Mouse (Mus musculus) neural tube, embryonic 13.5 days (tissue): ENCODE data around the gene Smim27. TPM values are rescaled to one million over a fixed set of nuclear protein-coding genes. Genes with fewer than 3 reads are reported as not detected.

ENCODE experiments used
- ATAC-seq: fragments of 200-750 bp; cut with Nextera tagmentation; 2 replicates; pipeline ENCODE4 v1.8.0; 2017; ENCODE audit warnings: low read depth, mild to moderate bottlenecking, moderate TSS enrichment, moderate library complexity
- H3K27ac ChIP-seq: fragments of 300-500 bp; sonication (generic); replicated peaks from 2 replicates; pipeline ENCODE4 v1.5.1; 2015; ENCODE audit warnings: moderate library complexity, mild to moderate bottlenecking, inconsistent platforms
- H3K27me3 ChIP-seq: fragments of 300-500 bp; sonication (generic); 2 replicates; pipeline ENCODE4 v1.6.1; 2015; ENCODE audit warnings: mild to moderate bottlenecking, inconsistent platforms
- H3K36me3 ChIP-seq: fragments of 300-500 bp; sonication (generic); 2 replicates; pipeline ENCODE4 v1.6.1; 2015; ENCODE audit warnings: mild to moderate bottlenecking, inconsistent platforms
- H3K4me1 ChIP-seq: fragments of 300-500 bp; sonication (generic); replicated peaks from 2 replicates; pipeline ENCODE4 v1.6.1; 2015; ENCODE audit warnings: inconsistent platforms
- H3K4me2 ChIP-seq: fragments of 300-500 bp; sonication (generic); 2 replicates; pipeline ENCODE4 v1.6.1; 2015; ENCODE audit warnings: inconsistent platforms, mild to moderate bottlenecking, moderate library complexity
- H3K4me3 ChIP-seq: fragments of 300-500 bp; sonication (generic); 2 replicates; pipeline ENCODE4 v1.5.1; 2015; ENCODE audit warnings: mild to moderate bottlenecking, inconsistent platforms
- H3K9ac ChIP-seq: fragments of 300-500 bp; sonication (generic); 2 replicates; pipeline ENCODE4 v1.6.1; 2015; ENCODE audit warnings: moderate library complexity, mild to moderate bottlenecking, inconsistent platforms
- H3K9me3 ChIP-seq: fragments of 300-500 bp; sonication (generic); 2 replicates; pipeline ENCODE4 v1.6.1; 2016; ENCODE audit warnings: inconsistent platforms
- WGBS: fragments of 180-500 bp; shearing (Covaris S2); methylation state at CpG from one replicate; pipeline ENCODE4 v1.1.7; 2015; 5-methylcytosine and 5-hydroxymethylcytosine counted together
- polyA plus RNA-seq: library from polyadenylated mRNA; unstranded; fragments of >200 nt; fragmentation: Nextera tagmentation; extraction: Ambion mirVana; gene quantifications from 2 replicates; pipeline ENCODE4 v1.2.1, GENCODE M21; 2015

The Smim27 gene
- polyA plus RNA-seq, result 21.0 and 23.8 TPM in 2 replicates

GRCm38 (mm10) chr4:40269430-40270032, at the start of gene Smim27, which contains the start of gene Topors:
Gene Smim27, plus strand, starts transcription at chr4:40269579.
Gene Topors, minus strand, starts transcription at chr4:40269850.
- Histone ChIP-seq H3K9ac (peak within 1 kb of the TSS; percentile 86), H3K9me3 (no peaks in the 10 kb centered on the region), H3K4me1 (peaks cover 38% of the 10 kb centered on the region), H3K4me2 (peak within 1 kb of the TSS; percentile 96), H3K36me3 (peaks cover 40% of the 10 kb centered on the region), H3K4me3 (peak within 1 kb of the TSS; percentile 74), H3K27me3 (no peaks in the 10 kb centered on the region), H3K27ac (peak within 1 kb of the TSS; percentile 97)
- WGBS, result under 1% methylated on average over 38 of the region's 38 CpGs
- ATAC-seq, result peak; percentile 95

- no peak for ATAC-seq
- Histone ChIP-seq H3K9me3 (no peaks in the 10 kb centered on the region), H3K4me2 (peak overlapping the region; percentile 32), H3K4me1 (peaks cover 16% of the 10 kb centered on the region), H3K27me3 (peaks cover 10% of the 10 kb centered on the region; the same call in 1 of the 2 replicates), H3K36me3 (no peaks in the 10 kb centered on the region), H3K27ac (no peak overlapping the region), H3K9ac (no peak overlapping the region), H3K4me3 (no peak overlapping the region)
- 25% methylated on average over 12 of the region's 12 CpGs for WGBS
These were observed 48.9 kb upstream of the Smim27 start for GRCm38 (mm10) chr4:40220437-40220836.

GRCm38 (mm10) chr4:40221004-40221760, 48.2 kb upstream of the Smim27 start:
- Histone ChIP-seq H3K27ac (no peak overlapping the region), H3K9me3 (no peaks in the 10 kb centered on the region), H3K27me3 (peaks cover 10% of the 10 kb centered on the region; the same call in 1 of the 2 replicates), H3K9ac (no peak overlapping the region), H3K4me2 (peak overlapping the region; percentile 32; the same call in 1 of the 2 replicates), H3K4me1 (peaks cover 16% of the 10 kb centered on the region), H3K4me3 (no peak overlapping the region), H3K36me3 (no peaks in the 10 kb centered on the region)
- no peak for ATAC-seq
- WGBS, result 26% methylated on average over 14 of the region's 14 CpGs

GRCm38 (mm10) chr4:40221876-40222585, 47.3 kb upstream of the Smim27 start:
- ATAC-seq, result no peak
- Histone ChIP-seq H3K27ac (no peak overlapping the region), H3K4me1 (peaks cover 16% of the 10 kb centered on the region), H3K4me2 (peak overlapping the region; percentile 26), H3K4me3 (no peak overlapping the region), H3K27me3 (peaks cover 10% of the 10 kb centered on the region; the same call in 1 of the 2 replicates), H3K9ac (no peak overlapping the region), H3K9me3 (no peaks in the 10 kb centered on the region), H3K36me3 (no peaks in the 10 kb centered on the region)
- 32% methylated on average over 21 of the region's 21 CpGs for WGBS

- no peak overlapping the region for H3K27ac ChIP-seq
- no peak overlapping the region for H3K4me3 ChIP-seq
- WGBS, result 77% methylated on average over 5 of the region's 5 CpGs
- ATAC-seq, result no peak
- no peak overlapping the region for H3K9ac ChIP-seq
- no peak overlapping the region for H3K4me2 ChIP-seq
- no peaks in the 10 kb centered on the region for H3K36me3 ChIP-seq
- no peaks in the 10 kb centered on the region for H3K9me3 ChIP-seq
- H3K4me1 ChIP-seq, result peaks cover 6% of the 10 kb centered on the region
- H3K27me3 ChIP-seq, result peaks cover 8% of the 10 kb centered on the region; the same call in 1 of the 2 replicates
These were observed 43.3 kb upstream of the Smim27 start for GRCm38 (mm10) chr4:40226095-40226494.

- H3K4me1 ChIP-seq, result peaks cover under 1% of the 10 kb centered on the region; the same call in 1 of the 2 replicates
- H3K36me3 ChIP-seq, result no peaks in the 10 kb centered on the region
- ATAC-seq, result no peak
- 89% methylated on average over 11 of the region's 11 CpGs for WGBS
- no peak overlapping the region for H3K4me2 ChIP-seq
- no peak overlapping the region for H3K4me3 ChIP-seq
- H3K27ac ChIP-seq, result no peak overlapping the region
- H3K9me3 ChIP-seq, result no peaks in the 10 kb centered on the region
- no peaks in the 10 kb centered on the region for H3K27me3 ChIP-seq
- no peak overlapping the region for H3K9ac ChIP-seq
These were observed 42.2 kb upstream of the Smim27 start for GRCm38 (mm10) chr4:40227131-40227530.

GRCm38 (mm10) chr4:40227886-40228285, 41.5 kb upstream of the Smim27 start:
- Histone ChIP-seq H3K9me3 (no peaks in the 10 kb centered on the region), H3K4me3 (no peak overlapping the region), H3K9ac (no peak overlapping the region), H3K27me3 (no peaks in the 10 kb centered on the region), H3K36me3 (no peaks in the 10 kb centered on the region), H3K4me2 (no peak overlapping the region), H3K4me1 (no peaks in the 10 kb centered on the region), H3K27ac (no peak overlapping the region)
- 87% methylated on average over 7 of the region's 7 CpGs for WGBS
- no peak for ATAC-seq

GRCm38 (mm10) chr4:40229723-40230122, 39.7 kb upstream of the Smim27 start:
- Histone ChIP-seq H3K9ac (no peak overlapping the region), H3K36me3 (no peaks in the 10 kb centered on the region), H3K4me2 (no peak overlapping the region), H3K4me3 (no peak overlapping the region), H3K27ac (no peak overlapping the region), H3K4me1 (no peaks in the 10 kb centered on the region), H3K27me3 (no peaks in the 10 kb centered on the region), H3K9me3 (no peaks in the 10 kb centered on the region)
- ATAC-seq, result no peak
- WGBS, result 92% methylated on average over 6 of the region's 6 CpGs

- Histone ChIP-seq H3K27me3 (no peaks in the 10 kb centered on the region), H3K4me3 (no peak overlapping the region), H3K9ac (no peak overlapping the region), H3K4me1 (no peaks in the 10 kb centered on the region), H3K27ac (no peak overlapping the region), H3K36me3 (no peaks in the 10 kb centered on the region), H3K4me2 (no peak overlapping the region), H3K9me3 (no peaks in the 10 kb centered on the region)
- ATAC-seq, result no peak
- 90% methylated on average over 7 of the region's 7 CpGs for WGBS
These were observed 36.2 kb upstream of the Smim27 start for GRCm38 (mm10) chr4:40233062-40233664.

- peaks cover 10% of the 10 kb centered on the region for H3K4me1 ChIP-seq
- WGBS, result 81% methylated on average over 6 of the region's 6 CpGs
- no peaks in the 10 kb centered on the region for H3K9me3 ChIP-seq
- no peaks in the 10 kb centered on the region for H3K36me3 ChIP-seq
- no peak overlapping the region for H3K4me2 ChIP-seq
- H3K27ac ChIP-seq, result no peak overlapping the region
- no peak overlapping the region for H3K9ac ChIP-seq
- no peak for ATAC-seq
- peaks cover 5% of the 10 kb centered on the region; the same call in 1 of the 2 replicates for H3K27me3 ChIP-seq
- no peak overlapping the region for H3K4me3 ChIP-seq
These were observed 35.1 kb upstream of the Smim27 start for GRCm38 (mm10) chr4:40234256-40234655.

GRCm38 (mm10) chr4:40236829-40237228, 32.5 kb upstream of the Smim27 start:
- H3K4me2 ChIP-seq, result no peak overlapping the region
- 89% methylated on average over 4 of the region's 4 CpGs for WGBS
- no peak overlapping the region for H3K27ac ChIP-seq
- H3K9me3 ChIP-seq, result no peaks in the 10 kb centered on the region
- no peak for ATAC-seq
- no peaks in the 10 kb centered on the region for H3K36me3 ChIP-seq
- H3K9ac ChIP-seq, result no peak overlapping the region
- peaks cover 18% of the 10 kb centered on the region for H3K4me1 ChIP-seq
- no peak overlapping the region for H3K4me3 ChIP-seq
- peaks cover 5% of the 10 kb centered on the region; the same call in 1 of the 2 replicates for H3K27me3 ChIP-seq
